Mouse (Mus musculus) gonadal fat pad, adult 2 months (tissue): ENCODE data around the gene Gpx2. TPM values are rescaled to one million over a fixed set of nuclear protein-coding genes. Genes with fewer than 3 reads are reported as not detected.
A peak's percentile ranks its signal among the peaks of the same experiment; 100 is the strongest.

Experiments
- DNase-seq: peaks from one replicate; pipeline ENCODE4 v3.0.0-alpha.2; 2012; ENCODE audit warnings: low read depth
- polyA plus RNA-seq: library from polyadenylated mRNA; depleted of rRNA; stranded (reverse); fragments of >200 nt; gene quantifications from 2 replicates; pipeline ENCODE4 v1.2.3, GENCODE M21; 2012; rRNA removed

The Gpx2 gene
- polyA plus RNA-seq = 0.63 and 0.70 TPM in 2 replicates

- no peak for DNase-seq
These were observed at the start of gene Gpx2 for GRCm38 (mm10) chr12:76795350-76795749. Gene Gpx2 (minus strand): TSS chr12:76795554.

- DNase-seq = no peak
These were observed 49.1 kb upstream of the Gpx2 start for GRCm38 (mm10) chr12:76844346-76845061.

GRCm38 (mm10) chr12:76840081-76840480 lies 44.7 kb upstream of the Gpx2 start:
- no peak for DNase-seq

- DNase-seq = no peak
These were observed 43.9 kb upstream of the Gpx2 start for GRCm38 (mm10) chr12:76839298-76839697.

- DNase-seq = no peak
These were observed 42.7 kb upstream of the Gpx2 start for GRCm38 (mm10) chr12:76837844-76838650.

GRCm38 (mm10) chr12:76837101-76837843 lies 41.9 kb upstream of the Gpx2 start:
- DNase-seq = no peak

- no peak for DNase-seq
These were observed 37.4 kb upstream of the Gpx2 start for GRCm38 (mm10) chr12:76832704-76833103.

GRCm38 (mm10) chr12:76825283-76825682 lies 29.9 kb upstream of the Gpx2 start:
- DNase-seq = no peak

GRCm38 (mm10) chr12:76822651-76823041 lies 27.3 kb upstream of the Gpx2 start, which contains the start of gene Rab15:
Gene Rab15 (minus strand): TSS chr12:76822908.
- no peak for DNase-seq

GRCm38 (mm10) chr12:76822002-76822650 lies 26.8 kb upstream of the Gpx2 start:
- no peak for DNase-seq

- no peak for DNase-seq
These were observed 25.3 kb upstream of the Gpx2 start for GRCm38 (mm10) chr12:76820615-76821014.

- DNase-seq = no peak
These were observed 24.5 kb upstream of the Gpx2 start for GRCm38 (mm10) chr12:76819816-76820215.

- no peak for DNase-seq
These were observed 23.6 kb upstream of the Gpx2 start for GRCm38 (mm10) chr12:76818908-76819307.

- DNase-seq = peak; percentile 89
These were observed 22.8 kb upstream of the Gpx2 start for GRCm38 (mm10) chr12:76818120-76818519.

GRCm38 (mm10) chr12:76817176-76817575 lies 21.8 kb upstream of the Gpx2 start:
- DNase-seq = no peak

- DNase-seq = no peak
These were observed 21.4 kb upstream of the Gpx2 start for GRCm38 (mm10) chr12:76816720-76817119.

- no peak for DNase-seq
These were observed 18.8 kb upstream of the Gpx2 start for GRCm38 (mm10) chr12:76814120-76814519.

- DNase-seq = no peak
These were observed 18.2 kb upstream of the Gpx2 start for GRCm38 (mm10) chr12:76813543-76813942.

GRCm38 (mm10) chr12:76811006-76811405 lies 15.7 kb upstream of the Gpx2 start:
- DNase-seq = no peak

GRCm38 (mm10) chr12:76810491-76810890 lies 15.1 kb upstream of the Gpx2 start:
- no peak for DNase-seq

- no peak for DNase-seq
These were observed 12.4 kb upstream of the Gpx2 start for GRCm38 (mm10) chr12:76807796-76808195.
